Mouse (Mus musculus) ES-Bruce4 (cell line): Measurements from ENCODE around the gene Lep.

Experiments used
- CTCF ChIP-seq: IDR thresholded peaks from one replicate; pipeline ENCODE4 v1.8.1; 2011; ENCODE audit warnings: low read depth, low read length
- EP300 ChIP-seq: IDR thresholded peaks from 2 replicates; pipeline ENCODE4 v1.6.1; 2011; ENCODE audit warnings: low read depth, low read length; ENCODE audit not compliant: insufficient read depth
- POLR2A ChIP-seq: IDR thresholded peaks from one replicate; pipeline ENCODE4 v1.8.1; 2011; ENCODE audit warnings: low read length; ENCODE audit not compliant: insufficient read depth

- no peak for TF ChIP-seq CTCF
- TF ChIP-seq POLR2A, result no peak
- TF ChIP-seq EP300, result no peak
Measured at GRCm38 (mm10) chr6:29100423-29100822, 40.4 kb downstream of the Lep start.
